Mouse (Mus musculus): ENCODE data around the gene Cox5b.

DNA sequence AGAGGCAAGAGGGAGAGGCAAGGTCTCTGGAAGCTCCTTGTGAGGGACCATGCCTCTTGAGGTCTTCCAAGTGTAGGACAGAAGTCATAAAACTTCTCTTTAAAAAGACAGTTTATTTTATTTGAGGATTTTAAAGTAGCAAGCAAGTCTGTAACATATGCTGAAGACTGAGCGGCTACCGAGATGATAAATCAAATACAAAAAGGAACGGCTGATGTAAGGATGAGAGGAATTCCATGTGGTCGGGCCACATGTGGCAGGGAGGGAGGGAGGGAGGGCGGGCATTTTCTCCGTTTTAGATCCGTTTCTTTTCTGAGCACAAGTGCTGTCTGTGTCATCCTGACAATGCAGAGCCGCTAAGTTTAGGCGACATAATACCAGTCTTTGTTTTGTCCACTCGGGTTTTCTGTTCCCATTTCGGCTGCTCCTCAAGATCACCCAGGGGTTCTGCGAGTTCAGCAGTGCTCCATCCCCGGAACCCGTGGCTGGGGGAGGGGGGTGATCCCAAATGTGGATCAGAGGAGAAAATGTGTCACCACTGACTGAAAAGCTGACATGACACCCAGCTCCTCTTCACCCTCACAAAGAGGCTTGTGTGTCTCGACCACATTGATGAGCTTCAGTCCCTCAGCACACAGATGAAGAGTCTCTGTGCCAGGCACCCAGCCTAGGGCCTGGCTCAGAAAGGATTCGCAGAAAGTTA lies 18.4 kb upstream of the Cox5b start:
- no peak for TF ChIP-seq POLR2A (IDR thresholded peaks at IDR 0.05; ENCODE audit: control insufficient read depth, low read depth, low read length)
- no peak for TF ChIP-seq CTCF (IDR thresholded peaks at IDR 0.05; ENCODE audit: control insufficient read depth, insufficient read depth, insufficient replicate concordance, low read depth, low read length)

Measured in testis, adult 2 months (tissue).